Mouse (Mus musculus): ENCODE measurements around the gene Fam83g. TPM values are rescaled to one million over a fixed set of nuclear protein-coding genes. Genes with fewer than 3 reads are reported as not detected.
A peak's percentile ranks its signal among the peaks of the same experiment; 100 is the strongest.

Fam83g gene
- polyA plus RNA-seq, 1 experiment from 2014 or later, result 0.47 TPM

- Histone ChIP-seq H3K4me3 (replicated peaks) (no peak overlapping the region), H3K36me3 (replicated peaks) (no peaks in the 10 kb centered on the region), H3K27ac (no peak overlapping the region), H3K4me2 (no peak overlapping the region), H3K9ac (no peak overlapping the region), H3K27me3 (no peaks in the 10 kb centered on the region; the same call in 1 of the 2 replicates), H3K4me1 (no peaks in the 10 kb centered on the region), H3K9me3 (no peaks in the 10 kb centered on the region)
- WGBS, result 50% methylated on average over 11 of the region's 11 CpGs
- ATAC-seq (ENCODE audit: low FRiP score), result peak; percentile 69; the same call in 1 of the 2 replicates
Measured at GRCm38 (mm10) chr11:61714346-61715117, 30.6 kb downstream of the Fam83g start.

- Histone ChIP-seq H3K36me3 (replicated peaks) (no peaks in the 10 kb centered on the region), H3K9me3 (no peaks in the 10 kb centered on the region), H3K4me3 (replicated peaks) (no peak overlapping the region), H3K4me1 (no peaks in the 10 kb centered on the region), H3K27me3 (no peaks in the 10 kb centered on the region; the same call in 1 of the 2 replicates), H3K27ac (no peak overlapping the region), H3K9ac (no peak overlapping the region), H3K4me2 (no peak overlapping the region)
- no peak for ATAC-seq (ENCODE audit: low FRiP score)
- WGBS, result 68% methylated on average over 6 of the region's 6 CpGs
Measured at GRCm38 (mm10) chr11:61715130-61715529, 31.2 kb downstream of the Fam83g start.

GRCm38 (mm10) chr11:61717990-61718389 lies 34.1 kb downstream of the Fam83g start:
- no peak overlapping the region for H3K4me2 ChIP-seq
- 58% methylated on average over 5 of the region's 5 CpGs for WGBS
- H3K4me3 ChIP-seq (replicated peaks), result no peak overlapping the region
- ATAC-seq (ENCODE audit: low FRiP score), result no peak
- no peaks in the 10 kb centered on the region for H3K4me1 ChIP-seq
- no peak overlapping the region for H3K9ac ChIP-seq
- no peak overlapping the region for H3K27ac ChIP-seq
- H3K36me3 ChIP-seq (replicated peaks), result no peaks in the 10 kb centered on the region
- H3K9me3 ChIP-seq, result no peaks in the 10 kb centered on the region
- no peaks in the 10 kb centered on the region; the same call in 1 of the 2 replicates for H3K27me3 ChIP-seq

GRCm38 (mm10) chr11:61719387-61719786 lies 35.5 kb downstream of the Fam83g start:
- H3K4me1 ChIP-seq, result no peaks in the 10 kb centered on the region
- H3K9me3 ChIP-seq, result no peaks in the 10 kb centered on the region
- H3K36me3 ChIP-seq (replicated peaks), result no peaks in the 10 kb centered on the region
- no peak overlapping the region for H3K4me2 ChIP-seq
- H3K27me3 ChIP-seq, result no peaks in the 10 kb centered on the region
- H3K9ac ChIP-seq, result no peak overlapping the region
- H3K27ac ChIP-seq, result no peak overlapping the region
- 72% methylated on average over 3 of the region's 3 CpGs for WGBS
- no peak for ATAC-seq (ENCODE audit: low FRiP score)
- H3K4me3 ChIP-seq (replicated peaks), result no peak overlapping the region

- whole genome bisulfite sequencing, result 81% methylated on average over 8 of the region's 8 CpGs
- no peak for ATAC-seq (ENCODE audit: low FRiP score)
- Histone ChIP-seq H3K4me1 (no peaks in the 10 kb centered on the region), H3K27me3 (no peaks in the 10 kb centered on the region), H3K9me3 (no peaks in the 10 kb centered on the region), H3K27ac (no peak overlapping the region), H3K9ac (no peak overlapping the region), H3K36me3 (replicated peaks) (no peaks in the 10 kb centered on the region), H3K4me2 (no peak overlapping the region), H3K4me3 (replicated peaks) (no peak overlapping the region)
Measured at GRCm38 (mm10) chr11:61719826-61720225, 35.9 kb downstream of the Fam83g start.

- ATAC-seq (ENCODE audit: low FRiP score), result no peak
- H3K36me3 ChIP-seq (replicated peaks), result no peaks in the 10 kb centered on the region
- no peak within 1 kb of the TSS for H3K27ac ChIP-seq
- no peak within 1 kb of the TSS for H3K4me2 ChIP-seq
- H3K27me3 ChIP-seq, result no peaks in the 10 kb centered on the region
- no peaks in the 10 kb centered on the region for H3K9me3 ChIP-seq
- H3K4me1 ChIP-seq, result no peaks in the 10 kb centered on the region
- H3K4me3 ChIP-seq (replicated peaks), result no peak within 1 kb of the TSS
- H3K9ac ChIP-seq, result no peak within 1 kb of the TSS
- WGBS, result 76% methylated on average over 3 of the region's 3 CpGs
Measured at GRCm38 (mm10) chr11:61720636-61721035, 36.7 kb downstream of the Fam83g start, which contains the start of gene Slc5a10. Gene Slc5a10 (minus strand): TSS chr11:61720826.

- WGBS, result 80% methylated on average over 5 of the region's 5 CpGs
- Histone ChIP-seq H3K27me3 (no peaks in the 10 kb centered on the region), H3K4me1 (no peaks in the 10 kb centered on the region), H3K4me3 (replicated peaks) (no peak overlapping the region), H3K27ac (no peak overlapping the region), H3K4me2 (no peak overlapping the region), H3K9me3 (no peaks in the 10 kb centered on the region), H3K9ac (no peak overlapping the region), H3K36me3 (replicated peaks) (peaks cover 10% of the 10 kb centered on the region)
- ATAC-seq (ENCODE audit: low FRiP score), result no peak
Measured at GRCm38 (mm10) chr11:61722077-61722476, 38.2 kb downstream of the Fam83g start.

GRCm38 (mm10) chr11:61728037-61728436 lies 44.1 kb downstream of the Fam83g start:
- H3K9me3 ChIP-seq, result no peaks in the 10 kb centered on the region
- no peak for ATAC-seq (ENCODE audit: low FRiP score)
- H3K9ac ChIP-seq, result no peak overlapping the region
- 93% methylated on average over 2 of the region's 2 CpGs for WGBS
- H3K4me2 ChIP-seq, result no peak overlapping the region
- no peak overlapping the region for H3K27ac ChIP-seq
- H3K27me3 ChIP-seq, result no peaks in the 10 kb centered on the region
- H3K4me3 ChIP-seq (replicated peaks), result no peak overlapping the region
- H3K36me3 ChIP-seq (replicated peaks), result peaks cover 65% of the 10 kb centered on the region
- H3K4me1 ChIP-seq, result no peaks in the 10 kb centered on the region

- H3K4me1 ChIP-seq, result no peaks in the 10 kb centered on the region
- H3K9me3 ChIP-seq, result no peaks in the 10 kb centered on the region
- no peak overlapping the region for H3K9ac ChIP-seq
- H3K27ac ChIP-seq, result no peak overlapping the region
- ATAC-seq (ENCODE audit: low FRiP score), result no peak
- H3K4me3 ChIP-seq (replicated peaks), result no peak overlapping the region
- H3K36me3 ChIP-seq (replicated peaks), result peaks cover 89% of the 10 kb centered on the region
- 89% methylated on average over 7 of the region's 7 CpGs for WGBS
- no peaks in the 10 kb centered on the region for H3K27me3 ChIP-seq
- H3K4me2 ChIP-seq, result no peak overlapping the region
Measured at GRCm38 (mm10) chr11:61732672-61733071, 48.8 kb downstream of the Fam83g start.

GRCm38 (mm10) chr11:61737290-61737689 lies 53.4 kb downstream of the Fam83g start:
- Histone ChIP-seq H3K4me1 (no peaks in the 10 kb centered on the region), H3K9me3 (no peaks in the 10 kb centered on the region), H3K4me2 (no peak overlapping the region), H3K27ac (no peak overlapping the region), H3K9ac (no peak overlapping the region), H3K4me3 (replicated peaks) (no peak overlapping the region), H3K27me3 (no peaks in the 10 kb centered on the region), H3K36me3 (replicated peaks) (peaks cover 91% of the 10 kb centered on the region)
- no peak for ATAC-seq (ENCODE audit: low FRiP score)
- WGBS, result 100% methylated on average over 1 of the region's 1 CpGs

GRCm38 (mm10) chr11:61740500-61740899 lies 56.6 kb downstream of the Fam83g start:
- 92% methylated on average over 1 of the region's 1 CpGs for WGBS
- H3K27me3 ChIP-seq, result no peaks in the 10 kb centered on the region
- no peak overlapping the region for H3K9ac ChIP-seq
- H3K4me2 ChIP-seq, result no peak overlapping the region
- H3K9me3 ChIP-seq, result no peaks in the 10 kb centered on the region
- 0 out of 2 replicates have a peak, but pooled peaks cover 4% of the 10 kb centered on the region for H3K4me1 ChIP-seq
- H3K27ac ChIP-seq, result no peak overlapping the region
- H3K4me3 ChIP-seq (replicated peaks), result no peak overlapping the region
- H3K36me3 ChIP-seq (replicated peaks), result peaks cover 86% of the 10 kb centered on the region
- ATAC-seq (ENCODE audit: low FRiP score), result no peak

GRCm38 (mm10) chr11:61743768-61744167 lies 59.9 kb downstream of the Fam83g start:
- Histone ChIP-seq H3K4me2 (no peak overlapping the region), H3K9ac (no peak overlapping the region), H3K27me3 (no peaks in the 10 kb centered on the region), H3K27ac (no peak overlapping the region), H3K36me3 (replicated peaks) (peaks cover 79% of the 10 kb centered on the region), H3K9me3 (no peaks in the 10 kb centered on the region), H3K4me3 (replicated peaks) (no peak overlapping the region), H3K4me1 (0 out of 2 replicates have a peak, but pooled peaks cover 4% of the 10 kb centered on the region)
- WGBS, result 85% methylated on average over 3 of the region's 3 CpGs
- ATAC-seq (ENCODE audit: low FRiP score), result no peak

- peaks cover 79% of the 10 kb centered on the region for H3K36me3 ChIP-seq (replicated peaks)
- no peaks in the 10 kb centered on the region for H3K27me3 ChIP-seq
- no peak overlapping the region for H3K4me3 ChIP-seq (replicated peaks)
- H3K4me2 ChIP-seq, result no peak overlapping the region
- no peak overlapping the region for H3K27ac ChIP-seq
- no peak overlapping the region for H3K9ac ChIP-seq
- 75% methylated on average over 3 of the region's 3 CpGs for WGBS
- no peak for ATAC-seq (ENCODE audit: low FRiP score)
- 0 out of 2 replicates have a peak, but pooled peaks cover 4% of the 10 kb centered on the region for H3K4me1 ChIP-seq
- no peaks in the 10 kb centered on the region for H3K9me3 ChIP-seq
Measured at GRCm38 (mm10) chr11:61744460-61744859, 60.6 kb downstream of the Fam83g start.

All from forebrain, embryonic 12.5 days (tissue).